Mouse (Mus musculus): ENCODE results near the gene Oas1e.
"Not testable (repeated sequence)": the region's sequence is repeated elsewhere in the genome, so short reads cannot be mapped to it uniquely, and the experiment has no call there.

Oas1e gene

DNA sequence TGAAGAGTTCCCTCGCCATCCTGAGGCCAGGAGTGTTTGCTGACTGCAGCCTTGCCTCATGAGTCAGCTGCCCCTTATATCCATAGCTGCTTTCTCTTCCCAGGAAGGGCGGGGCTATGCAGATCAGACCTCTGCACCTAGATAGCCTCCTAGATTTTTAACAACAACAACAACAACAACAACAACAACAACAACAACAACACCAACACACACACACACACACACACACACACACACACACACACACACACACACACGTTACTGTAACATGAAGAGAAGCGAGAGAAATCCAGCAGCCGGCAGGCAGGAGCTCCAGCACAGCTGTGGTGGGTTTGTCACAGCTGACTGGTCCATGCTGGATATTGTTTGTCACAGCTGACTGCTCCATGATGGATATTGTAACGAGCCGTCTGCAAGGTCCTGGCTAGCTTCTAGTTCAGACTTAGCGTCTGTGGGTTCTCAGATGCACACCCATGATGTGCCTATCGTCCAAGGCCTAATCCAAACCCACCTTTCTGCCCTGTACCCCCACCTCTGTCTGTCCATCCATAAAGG lies at the start of gene Oas1e:
Gene Oas1e, minus strand, starts transcription at position 51 of the 555 bp plus-strand sequence.
- not testable (repeated sequence) for DNase-seq

- no peak for DNase-seq
These were observed 49.4 kb upstream of the Oas1e start for GRCm38 (mm10) chr5:120844713-120845112.

DNA sequence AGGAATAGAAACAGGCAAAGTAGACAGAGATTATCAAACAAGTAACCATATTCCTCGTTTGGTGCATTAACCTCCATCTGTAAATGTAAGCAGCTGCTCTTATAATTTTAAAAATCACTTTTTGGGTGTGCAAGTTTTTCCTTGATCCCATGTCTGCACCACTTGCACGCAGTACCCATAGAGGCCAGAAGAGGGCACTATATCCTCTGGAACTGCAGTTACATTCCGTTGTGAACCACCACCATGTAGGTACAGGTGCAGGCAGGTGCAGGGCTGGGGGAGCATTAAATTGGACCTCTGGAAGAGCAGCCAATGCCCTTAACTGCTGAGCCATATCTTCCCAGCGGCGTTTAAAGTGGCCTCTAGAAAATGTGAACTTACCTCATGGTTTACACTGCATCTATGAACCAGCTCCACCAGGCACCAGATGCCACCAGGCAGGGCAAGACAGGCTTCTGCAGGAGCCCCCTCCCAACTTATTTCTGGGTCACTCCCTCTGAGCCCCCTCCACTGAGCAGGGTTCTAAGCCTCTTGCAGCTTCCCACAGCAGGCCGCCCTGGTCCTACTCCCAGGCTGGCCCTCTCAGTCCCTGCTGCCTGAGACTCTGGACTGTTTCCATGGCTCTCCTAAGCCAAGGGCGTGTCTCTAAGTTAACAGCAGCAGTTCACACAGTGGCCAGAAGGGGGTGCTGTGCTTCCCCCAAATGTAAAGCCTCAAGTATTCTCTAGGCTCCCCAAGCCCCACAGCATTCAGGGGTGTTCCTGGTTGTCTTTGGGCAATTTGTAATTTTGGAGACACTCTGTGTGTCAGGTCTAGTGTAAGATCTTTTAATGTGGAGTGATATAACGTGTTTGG lies 41.6 kb upstream of the Oas1e start:
- peak in 1 of 2 experiments; percentile 57 for DNase-seq

DNA sequence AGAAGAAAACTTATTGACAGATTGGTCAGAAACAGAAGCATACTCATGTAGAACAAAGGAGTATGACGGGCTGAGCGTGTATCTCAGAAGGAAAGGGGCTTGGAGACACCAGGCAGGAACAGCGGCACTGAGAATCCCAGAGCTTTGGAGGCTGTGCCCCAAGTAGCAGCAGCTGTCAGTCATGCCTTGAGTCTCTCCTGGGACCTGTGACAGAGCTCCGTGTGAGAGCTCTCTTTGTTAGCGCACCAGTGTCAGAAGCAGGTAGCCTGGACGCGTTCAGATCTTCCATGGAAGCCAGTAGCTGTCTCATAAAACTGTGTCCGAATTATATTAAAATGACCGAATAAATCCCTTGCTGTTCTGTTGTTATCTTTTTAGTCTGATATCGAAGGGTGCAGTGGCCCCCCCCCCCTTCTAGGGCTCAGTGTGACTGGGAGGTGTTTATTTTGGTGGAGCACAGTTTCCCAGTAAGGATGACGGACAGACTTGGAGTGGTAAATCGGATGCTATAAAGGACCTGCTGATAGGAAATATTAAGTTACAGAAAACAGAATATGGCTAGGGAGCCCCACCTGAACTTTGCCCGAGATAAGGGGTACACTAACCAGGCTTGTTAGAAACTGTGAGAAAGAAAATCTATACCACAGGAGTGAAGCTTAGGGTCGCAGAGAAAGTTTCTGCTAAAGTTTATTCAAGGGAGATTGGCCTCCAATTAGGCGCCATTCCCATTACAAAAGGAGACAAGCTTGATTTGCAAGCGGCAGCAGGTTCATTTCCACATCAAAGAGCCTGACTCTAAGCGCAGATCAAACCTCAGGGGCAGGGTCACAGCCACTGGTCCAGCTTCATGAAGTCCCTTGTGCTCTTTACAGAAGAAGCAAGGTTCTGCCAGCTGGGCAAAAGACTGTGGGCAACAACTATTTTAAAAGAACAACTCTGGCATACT lies 38.3 kb upstream of the Oas1e start:
- no peak for DNase-seq

DNA sequence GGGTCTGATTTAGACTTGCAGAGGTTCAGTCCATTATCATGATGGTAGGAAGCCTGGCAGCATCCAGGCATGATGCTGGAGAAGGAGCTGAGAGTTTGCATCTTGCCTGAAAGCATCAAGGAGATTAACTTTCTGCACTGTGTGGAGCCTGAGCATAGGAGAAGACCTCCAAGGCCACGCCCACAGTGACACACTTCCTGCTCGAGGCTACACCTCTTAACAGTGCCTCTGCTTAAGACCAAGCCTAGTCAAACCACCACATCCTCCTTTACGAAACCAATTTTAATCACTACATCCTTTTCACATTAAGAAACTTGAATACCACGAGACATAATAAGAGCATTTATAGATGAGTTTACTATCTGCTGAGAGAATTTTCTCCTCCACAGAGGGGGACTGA lies 35.7 kb upstream of the Oas1e start:
- DNase-seq = peak in 1 of 2 experiments; percentile 18

DNA sequence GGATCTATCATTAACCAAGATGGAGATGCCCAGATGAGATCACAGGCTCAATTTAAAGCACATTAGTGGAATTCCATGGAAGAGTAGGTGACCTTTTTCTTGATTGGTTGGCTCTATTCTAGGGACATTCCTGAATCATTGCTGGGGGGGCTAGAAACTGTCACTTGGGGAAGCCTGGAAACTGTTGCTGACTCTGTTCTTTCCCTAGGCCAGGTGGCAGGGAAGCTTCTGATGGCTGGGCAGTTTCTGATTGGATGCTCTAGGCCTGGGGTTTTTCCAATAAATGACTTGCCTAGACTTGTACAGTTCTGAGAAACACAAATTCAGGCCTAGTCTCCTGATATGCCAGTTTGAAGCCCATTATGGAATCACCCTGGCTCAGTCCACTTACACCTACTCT lies 23.7 kb upstream of the Oas1e start:
- DNase-seq = no peak

- DNase-seq = peak; percentile 22 to 62
These were observed 20.6 kb upstream of the Oas1e start for GRCm38 (mm10) chr5:120815949-120816348.

DNA sequence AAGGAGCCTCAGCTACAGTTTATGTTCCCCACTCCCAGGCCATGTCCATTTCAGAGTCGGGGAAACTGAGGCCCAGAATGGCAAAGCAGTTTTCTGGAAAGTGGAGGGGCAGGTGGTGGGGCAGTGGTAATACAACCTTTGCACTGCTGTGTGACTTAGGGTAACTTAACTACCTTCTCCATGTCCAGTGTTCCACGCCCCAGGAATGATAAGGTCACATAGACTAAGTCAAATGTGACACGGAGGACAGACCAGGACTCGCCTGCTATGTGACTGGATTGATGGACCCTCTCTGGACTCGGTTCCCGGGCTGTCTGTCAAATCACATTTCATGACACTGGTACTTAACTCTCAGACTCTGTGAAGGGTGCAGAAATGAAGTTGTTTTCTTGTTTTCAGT lies 17.7 kb upstream of the Oas1e start:
- no peak for DNase-seq

- DNase-seq = peak; percentile 67 to 77
These were observed 16.9 kb upstream of the Oas1e start, which contains the start of gene Oas1c for GRCm38 (mm10) chr5:120811951-120812819. Gene Oas1c, minus strand, starts transcription at chr5:120812514.

DNA sequence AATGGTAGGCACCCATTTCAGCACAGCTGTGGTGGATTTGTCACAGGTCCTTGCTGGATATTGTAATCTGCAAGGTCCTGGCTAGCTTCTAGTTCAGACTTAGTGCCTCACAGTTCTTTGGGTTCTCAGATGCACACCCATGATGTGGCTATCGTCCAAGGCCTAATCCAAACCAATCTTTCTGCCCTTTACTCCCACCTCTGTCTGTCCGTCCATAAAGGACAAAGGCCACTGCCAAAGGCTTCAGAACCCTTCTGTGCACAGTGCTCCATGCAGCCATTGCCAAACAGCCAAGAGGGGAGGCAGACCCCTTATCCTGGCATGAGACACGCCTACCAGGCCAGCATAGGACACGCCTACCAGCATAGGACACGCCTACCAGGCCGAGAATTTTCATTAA lies 13.8 kb upstream of the Oas1e start:
- DNase-seq = no peak

GRCm38 (mm10) chr5:120806458-120806857 lies 11.1 kb upstream of the Oas1e start:
- DNase-seq = peak; percentile 25 to 71

DNA sequence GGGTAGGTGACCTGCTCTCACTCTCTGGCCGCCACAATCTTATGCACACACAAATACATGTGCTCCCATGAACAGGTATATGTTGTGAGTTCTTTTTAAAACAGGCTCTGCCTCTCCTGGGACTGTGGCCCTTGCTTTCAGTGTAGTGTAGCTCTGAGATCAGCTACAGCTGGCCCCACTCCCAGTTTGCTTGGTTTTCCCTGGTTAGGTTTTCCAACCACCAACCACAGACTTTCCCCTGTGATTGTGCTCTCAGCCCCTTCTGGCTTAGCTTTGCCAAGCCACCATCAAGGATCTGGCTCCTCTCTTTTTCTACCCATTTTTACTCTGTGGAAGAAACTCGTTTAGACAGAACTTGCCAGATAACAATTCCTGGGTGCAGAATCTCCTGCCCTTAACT lies 8.3 kb upstream of the Oas1e start:
- DNase-seq = no peak

DNA sequence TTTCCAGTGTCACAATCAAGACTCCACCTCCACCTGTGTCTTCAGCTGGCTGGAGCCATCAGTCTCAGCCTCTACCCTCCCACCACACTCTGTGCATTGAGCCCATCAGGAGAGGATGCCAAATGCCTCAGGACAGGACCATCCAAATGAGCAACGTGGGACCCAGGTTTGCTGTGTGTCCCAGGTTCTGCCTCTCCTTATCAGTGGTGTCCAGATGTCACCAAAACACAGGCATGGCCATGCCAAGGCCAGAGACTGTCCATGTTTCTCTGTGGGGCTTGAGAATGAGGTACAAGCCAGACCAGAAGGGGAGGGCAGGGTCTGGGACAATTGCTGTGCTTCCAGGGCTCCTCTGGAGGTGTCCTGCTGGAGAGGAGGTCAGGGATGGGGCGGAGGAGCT lies 3.6 kb upstream of the Oas1e start:
- DNase-seq = not testable (repeated sequence)

- not testable (repeated sequence) for DNase-seq
These were observed 2.8 kb upstream of the Oas1e start for GRCm38 (mm10) chr5:120798147-120798546.

DNA sequence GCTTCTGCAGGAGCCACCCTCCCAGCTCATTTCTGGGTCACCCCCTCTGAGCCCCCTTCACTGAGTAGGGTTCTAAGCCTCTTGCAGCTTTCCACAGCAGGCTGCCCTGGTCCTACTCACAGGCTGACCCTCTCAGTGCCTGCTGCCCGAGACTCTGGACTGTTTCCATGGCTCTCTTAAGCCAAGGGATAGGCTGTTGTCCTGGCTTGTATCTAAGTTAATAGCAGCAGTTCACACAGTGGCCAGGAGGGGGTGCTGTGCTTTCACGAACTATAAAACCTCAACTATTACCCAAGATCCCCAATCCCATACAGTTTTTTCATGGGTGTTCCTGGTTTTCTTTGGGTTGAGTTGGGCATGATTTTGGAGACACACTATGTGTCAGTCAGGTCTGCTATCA lies 2.3 kb downstream of the Oas1e start:
- peak in 1 of 2 experiments; percentile 63 for DNase-seq

GRCm38 (mm10) chr5:120787042-120787441 lies 8.3 kb downstream of the Oas1e start:
- no peak for DNase-seq

GRCm38 (mm10) chr5:120782446-120782845 lies 12.9 kb downstream of the Oas1e start:
- no peak for DNase-seq

DNA sequence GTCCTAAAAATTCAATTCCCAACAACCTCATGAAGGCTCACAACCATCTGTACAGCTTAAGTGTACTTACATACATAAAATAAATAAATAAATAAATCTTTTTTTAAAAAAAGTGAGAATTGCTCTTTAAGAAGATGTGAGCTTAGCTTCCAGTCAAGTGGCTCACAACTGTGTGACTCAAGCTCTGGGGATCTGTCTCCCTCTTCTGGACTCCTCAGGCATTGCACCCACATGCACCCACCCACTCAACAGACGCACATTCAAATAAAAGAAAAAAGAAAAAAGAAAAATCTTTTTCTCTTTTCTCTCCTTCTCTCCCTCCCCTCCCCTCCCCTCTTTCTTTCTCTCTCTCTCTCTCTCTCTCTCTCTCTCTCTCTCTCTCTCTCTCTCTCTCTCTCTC lies 13.7 kb downstream of the Oas1e start:
- no peak for DNase-seq

- DNase-seq = no peak
These were observed 15.4 kb downstream of the Oas1e start for GRCm38 (mm10) chr5:120779922-120780321.

DNA sequence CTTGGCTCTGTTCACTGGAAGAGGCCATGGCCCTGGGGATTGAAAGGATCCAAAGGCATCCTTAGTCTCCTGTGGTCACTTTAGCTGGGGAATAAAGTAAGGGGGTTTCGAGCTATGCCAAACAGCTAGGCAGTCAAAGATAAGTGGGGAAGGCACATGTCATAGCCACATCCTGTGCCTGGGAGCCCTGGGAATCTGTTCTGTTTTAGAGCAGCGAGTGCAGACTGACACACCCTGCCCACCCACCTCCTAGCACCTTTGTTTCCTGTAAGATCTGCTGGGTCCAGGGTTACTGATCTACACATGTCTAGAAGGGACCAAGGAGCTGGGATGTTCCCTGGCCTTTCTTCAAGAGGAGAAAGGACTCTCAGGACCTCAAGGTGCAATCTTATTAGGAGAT lies 16.4 kb downstream of the Oas1e start:
- DNase-seq = no peak

- DNase-seq = no peak
These were observed 17.9 kb downstream of the Oas1e start, which contains the start of gene Oas3 for GRCm38 (mm10) chr5:120777478-120777877. Gene Oas3, minus strand, starts transcription at chr5:120777661.

DNA sequence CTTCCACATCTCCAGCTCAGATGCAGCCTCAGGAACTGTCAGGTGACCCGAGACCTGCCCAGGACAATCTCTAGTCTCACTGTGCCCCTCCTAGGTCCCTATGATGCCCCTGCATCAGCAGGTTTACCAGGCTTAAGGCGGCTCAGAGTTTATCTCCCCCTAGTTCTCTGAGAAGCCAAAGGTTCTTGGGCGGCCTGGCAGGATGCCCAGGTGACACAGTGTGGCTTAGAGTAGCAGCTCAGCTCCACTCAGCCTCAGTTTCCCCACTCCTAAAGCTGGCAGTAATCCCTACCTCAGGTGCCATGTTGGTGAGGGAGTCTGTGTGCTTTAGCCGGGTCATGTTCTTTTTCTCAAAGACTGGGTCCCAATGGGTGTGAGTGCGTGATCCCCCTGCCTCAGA lies 18.5 kb downstream of the Oas1e start:
- no peak for DNase-seq
